Mouse (Mus musculus) kidney, embryonic 14.5 days (tissue): Measurements from ENCODE around the gene Khsrp. TPM values are rescaled to one million over a fixed set of nuclear protein-coding genes. Genes with fewer than 3 reads are reported as not detected.

Experiments
- ATAC-seq: fragments of 200-750 bp; cut with Nextera tagmentation; 2 replicates; pipeline ENCODE4 v1.8.0; 2017; ENCODE audit warnings: moderate number of reproducible peaks, mild to moderate bottlenecking, moderate TSS enrichment, moderate library complexity; ENCODE audit not compliant: low FRiP score, low TSS enrichment
- H3K27ac ChIP-seq: fragments of 300-500 bp; sonication (generic); 2 replicates; pipeline ENCODE4 v1.5.1; 2014; ENCODE audit warnings: low read depth, mild to moderate bottlenecking, low read length, moderate library complexity, mixed read lengths
- H3K27me3 ChIP-seq: fragments of 300-500 bp; sonication (generic); 2 replicates; pipeline ENCODE4 v1.6.1; 2014; ENCODE audit warnings: mild to moderate bottlenecking, low read length; ENCODE audit not compliant: control insufficient read depth, insufficient read depth
- H3K36me3 ChIP-seq: fragments of 300-500 bp; sonication (generic); 2 replicates; pipeline ENCODE4 v1.6.1; 2014; ENCODE audit warnings: low read length, mixed read lengths; ENCODE audit not compliant: control insufficient read depth, insufficient read depth
- H3K4me1 ChIP-seq: fragments of 300-500 bp; sonication (generic); 2 replicates; pipeline ENCODE4 v1.6.1; 2014; ENCODE audit warnings: low read length, mixed read lengths; ENCODE audit not compliant: control insufficient read depth, insufficient read depth
- H3K4me2 ChIP-seq: fragments of 300-500 bp; sonication (generic); replicated peaks from 2 replicates; pipeline ENCODE4 v1.6.1; 2014; ENCODE audit warnings: low read depth, mild to moderate bottlenecking, low read length
- H3K4me3 ChIP-seq: fragments of 300-500 bp; sonication (generic); 2 replicates; pipeline ENCODE4 v1.5.1; 2014; ENCODE audit warnings: mild to moderate bottlenecking, low read length
- H3K9ac ChIP-seq: fragments of 300-500 bp; sonication (generic); 2 replicates; pipeline ENCODE4 v1.6.1; 2014; ENCODE audit warnings: low read depth, mild to moderate bottlenecking, low read length, moderate library complexity
- H3K9me3 ChIP-seq: fragments of 300-500 bp; sonication (generic); 2 replicates; pipeline ENCODE4 v1.6.1; 2016; ENCODE audit warnings: low read length; ENCODE audit not compliant: control insufficient read depth
- WGBS: fragments of 180-500 bp; shearing (Covaris S2); extraction: QIAGEN DNeasy Blood & Tissue Kit; methylation state at CpG from one replicate; pipeline ENCODE4 v1.1.7; 2014; 5-methylcytosine and 5-hydroxymethylcytosine counted together
- polyA plus RNA-seq: library from polyadenylated mRNA; unstranded; fragments of >200 nt; fragmentation: Nextera tagmentation; extraction: Ambion mirVana; gene quantifications from 2 replicates; pipeline ENCODE4 v1.2.1, GENCODE M21; 2014

Khsrp gene
- polyA plus RNA-seq, 1 experiment from 2014 or later: 65.9 TPM

DNA sequence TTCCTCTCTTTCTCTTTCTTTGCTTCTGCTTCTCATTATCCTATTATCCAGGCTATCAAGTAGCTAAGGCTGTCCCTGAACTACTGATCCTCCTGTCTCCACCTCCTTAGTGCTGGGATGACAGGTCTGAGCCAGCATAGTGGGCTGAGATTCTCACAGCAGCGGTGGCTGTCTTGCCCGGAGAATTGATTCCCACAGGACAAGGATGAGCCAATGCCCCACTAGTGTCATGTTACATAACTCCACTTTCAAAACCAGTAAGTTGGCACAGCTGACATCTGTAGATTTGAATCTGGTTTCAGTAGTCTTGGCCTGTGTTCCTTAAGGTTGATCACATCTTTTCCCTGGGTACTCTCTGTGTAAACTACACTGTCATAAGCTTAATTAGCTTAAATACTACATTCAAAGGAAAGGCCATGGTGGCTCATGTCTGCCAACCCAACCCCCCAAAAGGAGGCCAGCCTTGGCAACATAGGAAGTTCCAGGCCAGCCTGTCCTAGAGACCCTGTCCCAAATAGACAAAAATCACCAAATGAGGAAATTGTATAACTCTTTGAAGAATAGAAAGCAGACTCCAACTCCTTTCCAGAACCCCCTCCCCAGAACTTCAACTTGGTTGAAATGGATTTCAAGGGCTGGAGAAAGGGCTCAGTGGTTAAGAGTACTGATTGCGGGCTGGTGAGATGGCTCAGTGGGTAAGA lies 45.1 kb downstream of the Khsrp start:
- H3K27me3 ChIP-seq: no peaks in the 10 kb centered on the region
- H3K4me1 ChIP-seq: peaks cover 5% of the 10 kb centered on the region; the same call in 1 of the 2 replicates
- H3K4me2 ChIP-seq: no peak overlapping the region
- 91% methylated on average over 3 of the region's 3 CpGs for whole genome bisulfite sequencing
- no peak overlapping the region for H3K4me3 ChIP-seq
- no peak overlapping the region for H3K27ac ChIP-seq
- H3K9me3 ChIP-seq: no peaks in the 10 kb centered on the region
- no peaks in the 10 kb centered on the region for H3K36me3 ChIP-seq
- no peak overlapping the region for H3K9ac ChIP-seq
- no peak for ATAC-seq

DNA sequence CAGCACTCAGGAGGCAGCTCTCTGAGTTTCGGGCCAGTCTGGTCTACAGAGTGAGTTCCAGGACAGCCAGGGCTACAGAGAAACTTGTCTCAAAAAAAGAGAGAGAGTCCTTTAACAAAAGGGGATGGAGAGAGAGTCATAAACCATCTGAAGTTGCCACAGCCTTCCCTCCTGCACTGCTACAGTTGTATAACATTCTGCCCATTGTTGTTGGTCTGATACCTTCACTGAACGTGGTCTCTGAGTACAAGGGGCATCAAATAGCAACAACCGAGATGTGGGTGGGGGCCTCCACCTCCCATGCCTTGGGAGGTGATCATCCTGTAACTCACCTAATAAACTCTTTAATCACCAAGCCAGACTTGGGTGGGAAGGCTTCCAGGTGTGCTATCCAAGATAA lies 45.7 kb downstream of the Khsrp start:
- H3K4me2 ChIP-seq: no peak overlapping the region
- WGBS: 69% methylated on average over 3 of the region's 3 CpGs
- H3K9me3 ChIP-seq: no peaks in the 10 kb centered on the region
- H3K4me3 ChIP-seq: no peak overlapping the region
- H3K4me1 ChIP-seq: no peaks in the 10 kb centered on the region
- no peak overlapping the region for H3K27ac ChIP-seq
- H3K9ac ChIP-seq: no peak overlapping the region
- no peaks in the 10 kb centered on the region for H3K36me3 ChIP-seq
- ATAC-seq: no peak
- no peaks in the 10 kb centered on the region for H3K27me3 ChIP-seq

DNA sequence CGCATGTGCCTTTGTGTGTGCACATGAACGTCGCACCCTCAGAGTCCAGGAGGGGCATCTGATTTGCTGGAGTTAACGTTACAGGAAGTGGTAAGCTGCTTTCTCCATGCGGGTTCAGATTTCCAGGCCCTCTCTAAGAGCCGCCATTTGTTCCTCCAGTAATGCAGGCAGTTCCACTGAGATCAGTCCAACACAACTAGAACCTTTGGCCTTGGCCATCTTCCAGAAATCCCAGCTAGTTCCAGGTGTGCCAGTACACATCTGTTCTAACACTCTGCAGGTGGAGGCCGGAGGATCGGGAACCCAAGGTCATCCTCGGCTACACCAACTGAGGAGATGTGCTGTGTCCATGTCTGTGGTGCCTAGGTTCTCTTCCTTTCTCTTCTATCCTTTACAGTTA lies 46.4 kb downstream of the Khsrp start:
- 76% methylated on average over 9 of the region's 9 CpGs for WGBS
- no peak for ATAC-seq
- Histone ChIP-seq H3K36me3 (no peaks in the 10 kb centered on the region), H3K27ac (no peak overlapping the region), H3K9me3 (no peaks in the 10 kb centered on the region), H3K9ac (no peak overlapping the region), H3K4me3 (no peak overlapping the region), H3K4me2 (no peak overlapping the region), H3K27me3 (no peaks in the 10 kb centered on the region), H3K4me1 (no peaks in the 10 kb centered on the region)

DNA sequence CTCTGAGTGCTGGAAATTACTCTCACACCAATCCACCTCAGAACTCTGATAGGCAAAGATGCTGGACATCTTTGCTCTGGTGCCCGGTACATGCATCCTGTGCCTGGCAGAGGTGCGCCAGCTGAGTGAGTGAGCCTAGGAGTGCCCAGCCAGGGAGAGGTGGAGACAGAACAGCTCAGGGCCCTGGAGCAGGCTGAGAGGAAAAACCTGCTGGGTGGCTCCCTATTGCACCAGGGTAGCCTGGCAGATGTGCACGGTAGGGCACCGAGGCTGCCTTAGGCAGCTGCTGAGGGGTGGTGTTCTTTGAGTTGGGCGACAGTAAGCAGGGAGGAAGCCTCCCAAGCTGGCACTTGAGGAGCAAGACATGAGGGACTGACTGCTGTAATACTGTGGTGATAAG lies 49.3 kb downstream of the Khsrp start, which contains the start of gene Acer1:
Gene Acer1 (minus strand): TSS at position 114 of the 400 bp plus-strand sequence.
- H3K9ac ChIP-seq: no peak within 1 kb of the TSS
- H3K9me3 ChIP-seq: no peaks in the 10 kb centered on the region
- no peak within 1 kb of the TSS for H3K27ac ChIP-seq
- no peaks in the 10 kb centered on the region for H3K4me1 ChIP-seq
- no peak within 1 kb of the TSS for H3K4me3 ChIP-seq
- 92% methylated on average over 5 of the region's 5 CpGs for whole genome bisulfite sequencing
- ATAC-seq: no peak
- H3K36me3 ChIP-seq: no peaks in the 10 kb centered on the region
- H3K4me2 ChIP-seq: no peak within 1 kb of the TSS
- no peaks in the 10 kb centered on the region for H3K27me3 ChIP-seq

DNA sequence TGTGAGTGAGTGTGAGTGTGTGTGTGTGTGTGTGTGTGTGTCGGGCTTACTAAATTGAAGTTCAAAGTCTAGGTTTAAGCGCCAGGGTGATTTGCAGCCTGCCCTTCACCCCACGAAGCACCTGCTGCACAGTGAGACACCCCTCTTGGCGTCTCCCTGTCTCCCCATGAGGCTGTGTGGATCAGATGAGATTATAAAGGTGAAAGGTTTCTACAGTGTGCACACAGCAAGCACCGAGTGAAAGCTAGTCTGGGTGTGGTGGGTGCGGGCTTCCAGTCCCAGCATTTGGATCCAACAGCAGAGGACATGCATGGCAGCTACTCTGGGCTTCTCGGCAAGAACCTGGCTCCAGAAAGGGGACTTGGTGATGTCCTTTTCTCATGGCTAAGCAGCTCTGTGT lies 50.3 kb downstream of the Khsrp start:
- Histone ChIP-seq H3K9me3 (no peaks in the 10 kb centered on the region), H3K9ac (no peak overlapping the region), H3K4me3 (no peak overlapping the region), H3K36me3 (no peaks in the 10 kb centered on the region), H3K4me1 (no peaks in the 10 kb centered on the region), H3K27ac (no peak overlapping the region), H3K27me3 (no peaks in the 10 kb centered on the region), H3K4me2 (no peak overlapping the region)
- ATAC-seq: no peak
- 69% methylated on average over 7 of the region's 7 CpGs for WGBS

DNA sequence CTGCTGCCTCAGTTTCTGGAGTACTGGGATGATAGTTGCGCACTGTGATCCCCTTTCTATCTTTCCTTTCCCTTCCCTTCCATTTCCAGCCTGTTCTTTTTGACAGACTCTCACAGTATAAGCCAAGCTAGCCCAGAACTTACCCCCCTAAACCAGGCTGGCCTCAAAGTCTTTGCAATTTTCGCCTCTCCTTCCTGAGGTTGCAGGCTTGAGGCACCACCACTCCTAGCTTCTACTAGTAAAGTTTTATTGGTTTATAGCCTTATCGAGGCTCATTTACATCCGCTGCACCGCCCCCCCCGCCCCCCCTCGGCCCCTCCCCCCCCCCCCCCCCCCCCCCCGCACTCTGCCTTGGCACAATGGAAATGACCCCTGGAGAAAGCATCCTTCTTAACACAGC lies 51.8 kb downstream of the Khsrp start:
- Histone ChIP-seq H3K9ac (no peak overlapping the region), H3K4me3 (no peak overlapping the region), H3K36me3 (no peaks in the 10 kb centered on the region), H3K27me3 (no peaks in the 10 kb centered on the region), H3K4me1 (no peaks in the 10 kb centered on the region), H3K9me3 (no peaks in the 10 kb centered on the region), H3K4me2 (no peak overlapping the region), H3K27ac (no peak overlapping the region)
- 15% methylated on average over 7 of the region's 8 CpGs for WGBS
- ATAC-seq: no peak

DNA sequence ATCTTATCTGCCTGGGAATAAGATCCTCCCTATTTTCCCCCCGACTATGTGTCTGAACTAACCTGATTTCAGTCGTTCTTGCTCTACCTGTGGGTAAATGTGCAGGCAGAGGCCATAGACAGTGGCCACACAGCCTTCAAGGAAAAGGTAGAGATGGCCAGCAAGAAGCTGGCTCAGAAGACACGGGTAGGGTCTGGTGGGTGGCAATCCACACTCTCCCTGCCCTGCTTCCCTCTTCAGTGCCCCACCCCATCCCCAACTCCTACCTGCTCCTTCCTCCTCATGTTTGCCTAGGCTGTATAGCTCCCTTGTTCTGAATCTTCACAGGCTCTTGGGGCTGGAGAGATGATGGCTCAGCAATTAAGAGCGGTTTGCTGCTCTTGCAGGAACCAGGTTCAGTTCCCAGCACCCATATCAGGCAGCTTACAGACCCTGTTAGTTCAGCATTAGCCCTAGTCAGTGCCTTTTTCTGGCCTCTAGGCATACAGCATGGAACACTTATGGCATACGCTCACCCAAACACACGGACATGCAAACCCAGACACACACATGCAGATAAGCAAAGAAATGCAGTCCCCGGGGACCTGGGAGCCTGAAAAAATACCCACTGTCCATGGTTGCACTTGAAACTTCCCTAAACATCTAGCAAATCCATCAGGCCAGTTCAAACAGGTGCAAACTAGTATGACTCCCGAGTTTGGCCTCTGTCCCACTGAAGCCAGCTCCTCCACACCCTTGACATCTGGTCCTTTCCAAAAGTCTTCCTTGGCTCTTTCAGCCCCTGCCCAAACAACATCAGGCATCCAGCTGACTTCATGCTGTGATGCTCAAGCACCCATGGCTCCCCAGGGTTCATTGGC lies 54.6 kb downstream of the Khsrp start:
- Histone ChIP-seq H3K4me1 (no peaks in the 10 kb centered on the region), H3K9me3 (no peaks in the 10 kb centered on the region), H3K36me3 (no peaks in the 10 kb centered on the region), H3K27me3 (no peaks in the 10 kb centered on the region), H3K27ac (no peak overlapping the region), H3K4me3 (no peak overlapping the region), H3K9ac (no peak overlapping the region), H3K4me2 (no peak overlapping the region)
- 78% methylated on average over 8 of the region's 8 CpGs for WGBS
- ATAC-seq: no peak

DNA sequence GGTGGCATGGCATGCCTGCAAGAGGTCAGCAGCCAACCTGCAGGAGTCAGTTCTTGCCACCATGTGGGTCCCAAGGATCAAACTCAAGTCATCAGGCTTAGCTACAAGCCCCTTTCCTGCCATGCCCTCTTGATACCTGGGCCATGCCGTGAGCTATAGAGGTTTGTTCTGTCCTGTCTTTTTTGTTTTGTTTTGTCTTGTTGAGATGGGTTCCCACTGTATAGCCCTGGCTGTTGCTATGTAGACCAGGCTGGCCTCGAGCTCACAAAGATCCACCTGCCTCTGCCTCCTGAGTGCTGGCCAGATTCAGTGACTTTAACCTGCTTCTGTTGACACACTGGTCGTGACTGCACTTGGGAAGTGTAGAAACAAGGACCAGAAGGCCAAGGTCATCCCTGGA lies 55.9 kb downstream of the Khsrp start:
- Histone ChIP-seq H3K36me3 (no peaks in the 10 kb centered on the region), H3K27ac (no peak overlapping the region), H3K4me3 (no peak overlapping the region), H3K9me3 (no peaks in the 10 kb centered on the region), H3K27me3 (no peaks in the 10 kb centered on the region), H3K4me1 (no peaks in the 10 kb centered on the region), H3K4me2 (no peak overlapping the region), H3K9ac (no peak overlapping the region)
- 75% methylated on average over 3 of the region's 3 CpGs for WGBS
- no peak for ATAC-seq

DNA sequence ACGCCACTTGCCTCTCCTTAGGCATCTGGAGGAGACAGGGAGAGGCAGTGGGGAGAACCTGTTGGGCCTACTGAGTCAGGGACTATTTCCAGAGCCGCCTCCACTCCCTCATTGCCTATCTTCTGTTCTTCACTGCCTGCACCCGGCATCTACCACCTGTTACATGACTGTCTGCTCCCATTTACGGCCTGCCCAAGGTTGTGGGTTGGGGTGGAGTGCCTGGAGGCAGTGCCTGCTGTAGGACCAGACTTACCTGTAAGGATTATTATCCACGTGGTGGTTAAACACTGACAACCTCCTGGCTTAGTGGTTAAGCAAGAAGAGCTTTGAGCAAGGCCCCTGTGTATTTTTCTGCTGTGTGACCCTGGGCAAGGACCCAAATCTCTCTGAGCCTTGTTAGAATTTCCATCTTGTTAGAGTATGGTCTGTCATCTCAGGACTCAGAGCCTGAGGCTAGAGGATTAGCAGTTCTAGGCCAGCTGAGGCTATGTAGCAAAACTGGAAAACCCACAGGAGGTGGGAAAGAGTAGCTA lies 56.5 kb downstream of the Khsrp start:
- WGBS: 75% methylated on average over 5 of the region's 5 CpGs
- H3K27me3 ChIP-seq: no peaks in the 10 kb centered on the region
- H3K4me3 ChIP-seq: no peak overlapping the region
- no peaks in the 10 kb centered on the region for H3K9me3 ChIP-seq
- H3K27ac ChIP-seq: no peak overlapping the region
- no peak for ATAC-seq
- no peak overlapping the region for H3K9ac ChIP-seq
- no peaks in the 10 kb centered on the region for H3K4me1 ChIP-seq
- no peak overlapping the region for H3K4me2 ChIP-seq
- H3K36me3 ChIP-seq: no peaks in the 10 kb centered on the region
